Mouse (Mus musculus): Measurements from ENCODE around the gene Ddx23. TPM values are rescaled to one million over a fixed set of nuclear protein-coding genes. Genes with fewer than 3 reads are reported as not detected.

Ddx23 gene
- polyA plus RNA-seq, 1 experiment from 2014 or later = 33.0 TPM

DNA sequence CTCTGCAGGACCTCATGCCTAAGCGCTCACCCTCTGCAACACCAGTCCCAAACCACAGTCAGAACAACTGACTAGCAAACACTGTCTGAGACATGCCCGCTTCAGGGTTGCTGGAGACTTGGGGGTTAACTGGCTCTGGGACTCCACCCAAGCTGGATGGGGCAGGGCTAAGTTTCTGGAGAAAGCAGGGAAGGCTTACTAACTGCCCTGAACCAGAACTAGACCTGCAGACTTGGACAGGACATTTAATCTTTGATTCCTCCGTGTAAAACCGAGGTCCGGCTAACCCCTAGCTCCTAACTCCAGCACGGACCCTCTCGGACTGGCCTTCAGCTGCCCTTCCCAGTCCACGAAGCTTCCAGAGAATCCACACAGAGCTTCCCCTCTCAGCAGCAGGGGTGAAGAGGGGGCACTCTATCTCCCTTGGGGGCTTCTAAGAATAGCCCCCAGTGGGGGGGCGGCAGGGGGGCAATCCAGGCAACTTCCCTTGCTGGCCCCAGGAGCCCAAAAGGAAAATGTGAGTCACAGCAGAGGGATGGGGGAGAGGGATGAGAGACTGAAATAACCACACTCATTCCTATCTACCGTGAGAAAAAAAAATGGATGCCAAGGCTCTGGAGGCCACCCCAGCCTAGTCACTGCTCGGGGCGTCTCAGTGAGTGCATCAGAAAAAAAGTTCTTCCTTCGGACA is 60.4 kb downstream of the Ddx23 start:
- H3K4me2 ChIP-seq (replicated peaks; ENCODE audit: low read depth, low read length) = no peak overlapping the region
- ATAC-seq (ENCODE audit: low FRiP score) (no peak), DNase-seq (ENCODE audit: low spot score) (no peak)
- peaks cover 10% of the 10 kb centered on the region for H3K36me3 ChIP-seq (ENCODE audit: control insufficient read depth, insufficient read depth, low read length)
- H3K27ac ChIP-seq (ENCODE audit: low read depth, low read length) = no peak overlapping the region
- H3K4me1 ChIP-seq (replicated peaks; ENCODE audit: control insufficient read depth, insufficient read depth, low read length) = no peaks in the 10 kb centered on the region; the same call in 1 of the 2 replicates
- 69% methylated on average over 13 of the region's 13 CpGs for WGBS
- H3K4me3 ChIP-seq (ENCODE audit: low read depth, low read length) = no peak overlapping the region
- no peaks in the 10 kb centered on the region for H3K9me3 ChIP-seq (ENCODE audit: control insufficient read depth, low read length)
- H3K27me3 ChIP-seq (ENCODE audit: control insufficient read depth, insufficient read depth, low read length) = no peaks in the 10 kb centered on the region
- no peak overlapping the region for H3K9ac ChIP-seq (ENCODE audit: low read depth, low read length)

GRCm38 (mm10) chr15:98601832-98602190 is 60.9 kb downstream of the Ddx23 start:
- WGBS = 85% methylated on average over 7 of the region's 7 CpGs
- Histone ChIP-seq H3K27me3 (ENCODE audit: control insufficient read depth, insufficient read depth, low read length) (no peaks in the 10 kb centered on the region), H3K27ac (ENCODE audit: low read depth, low read length) (no peak overlapping the region), H3K9me3 (ENCODE audit: control insufficient read depth, low read length) (no peaks in the 10 kb centered on the region), H3K9ac (ENCODE audit: low read depth, low read length) (no peak overlapping the region), H3K36me3 (ENCODE audit: control insufficient read depth, insufficient read depth, low read length) (peaks cover 10% of the 10 kb centered on the region), H3K4me2 (replicated peaks; ENCODE audit: low read depth, low read length) (no peak overlapping the region), H3K4me3 (ENCODE audit: low read depth, low read length) (no peak overlapping the region; the same call in 1 of the 2 replicates), H3K4me1 (replicated peaks; ENCODE audit: control insufficient read depth, insufficient read depth, low read length) (no peaks in the 10 kb centered on the region; the same call in 1 of the 2 replicates)
- DNase-seq (ENCODE audit: low spot score) (no peak), ATAC-seq (ENCODE audit: low FRiP score) (no peak)

DNA sequence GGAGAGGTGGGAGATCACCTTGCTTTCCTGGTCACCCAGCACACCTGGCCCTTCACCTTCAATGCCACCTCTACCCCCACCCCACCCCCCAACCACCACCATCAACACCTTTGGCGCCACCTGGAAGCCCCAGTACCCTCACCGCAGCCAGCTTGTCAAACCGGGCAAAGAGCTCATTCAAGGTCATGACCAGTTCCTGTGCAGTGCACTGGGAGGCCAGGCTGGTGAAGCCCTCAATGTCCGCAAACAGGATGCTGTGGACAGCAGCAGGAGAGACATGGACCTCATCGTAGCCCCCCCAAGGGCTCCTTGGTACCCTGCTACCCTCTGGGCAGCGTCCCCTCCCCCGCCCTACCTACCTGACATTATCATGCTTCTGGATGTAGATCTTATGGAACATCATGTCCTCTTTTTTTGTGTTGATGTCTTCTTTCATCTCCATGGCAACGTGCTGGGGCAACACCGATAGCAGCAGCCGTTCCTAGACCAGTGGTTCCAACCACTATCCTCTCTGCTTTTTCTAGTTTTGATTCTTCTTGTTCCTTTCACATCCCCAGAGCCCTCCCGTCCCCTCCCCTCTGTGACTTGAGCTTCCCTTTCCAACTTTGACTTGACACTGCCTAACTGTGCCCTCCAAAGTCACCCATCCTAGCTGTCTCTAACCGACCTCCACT is 62.5 kb downstream of the Ddx23 start:
- H3K4me3 ChIP-seq (ENCODE audit: low read depth, low read length) = no peak overlapping the region
- 86% methylated on average over 12 of the region's 12 CpGs for WGBS
- DNase-seq (ENCODE audit: low spot score) (no peak), ATAC-seq (ENCODE audit: low FRiP score) (no peak)
- H3K9me3 ChIP-seq (ENCODE audit: control insufficient read depth, low read length) = no peaks in the 10 kb centered on the region
- no peak overlapping the region for H3K9ac ChIP-seq (ENCODE audit: low read depth, low read length)
- no peaks in the 10 kb centered on the region; the same call in 1 of the 2 replicates for H3K4me1 ChIP-seq (replicated peaks; ENCODE audit: control insufficient read depth, insufficient read depth, low read length)
- H3K4me2 ChIP-seq (replicated peaks; ENCODE audit: low read depth, low read length) = no peak overlapping the region
- H3K27me3 ChIP-seq (ENCODE audit: control insufficient read depth, insufficient read depth, low read length) = no peaks in the 10 kb centered on the region
- H3K36me3 ChIP-seq (ENCODE audit: control insufficient read depth, insufficient read depth, low read length) = peaks cover 15% of the 10 kb centered on the region
- no peak overlapping the region for H3K27ac ChIP-seq (ENCODE audit: low read depth, low read length)

DNA sequence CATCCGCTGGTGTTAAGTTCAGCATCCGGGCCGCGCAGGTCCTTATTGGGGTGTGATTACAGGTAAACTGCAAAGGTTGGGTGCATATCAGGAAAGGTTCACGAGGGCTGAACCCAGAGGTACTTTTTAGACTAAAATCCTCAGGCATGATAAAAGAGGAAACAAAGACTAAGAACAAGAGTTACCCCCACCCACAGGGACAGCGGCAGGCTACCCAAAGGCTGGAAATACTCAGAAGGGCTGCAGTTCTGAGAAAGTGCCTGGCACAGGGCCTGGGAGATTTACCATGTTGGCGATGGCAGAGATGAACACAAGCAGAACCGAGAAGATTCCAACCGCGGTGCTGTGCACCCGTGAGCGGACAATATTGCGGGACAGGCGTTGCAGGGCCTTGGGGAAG is 66.1 kb downstream of the Ddx23 start:
- ATAC-seq (ENCODE audit: low FRiP score) = no peak
- Histone ChIP-seq H3K36me3 (ENCODE audit: control insufficient read depth, insufficient read depth, low read length) (peaks cover 12% of the 10 kb centered on the region), H3K4me3 (ENCODE audit: low read depth, low read length) (no peak overlapping the region), H3K27ac (ENCODE audit: low read depth, low read length) (no peak overlapping the region), H3K9me3 (ENCODE audit: control insufficient read depth, low read length) (no peaks in the 10 kb centered on the region), H3K4me1 (replicated peaks; ENCODE audit: control insufficient read depth, insufficient read depth, low read length) (no peaks in the 10 kb centered on the region), H3K4me2 (replicated peaks; ENCODE audit: low read depth, low read length) (no peak overlapping the region), H3K9ac (ENCODE audit: low read depth, low read length) (no peak overlapping the region), H3K27me3 (ENCODE audit: control insufficient read depth, insufficient read depth, low read length) (no peaks in the 10 kb centered on the region)
- WGBS = 95% methylated on average over 14 of the region's 14 CpGs
- no peak for DNase-seq (ENCODE audit: low spot score)

Other genes with a start within 250 kb of the Ddx23 start
- gene Olfr282, start 231.7 kb downstream of the Ddx23 start, polyA plus RNA-seq (2014; fragmentation: Nextera tagmentation; extraction: Ambion mirVana) = not detected in 2 replicates
- gene Olfr281, start 210.3 kb downstream of the Ddx23 start, polyA plus RNA-seq (2014; fragmentation: Nextera tagmentation; extraction: Ambion mirVana) = not detected in 2 replicates
- gene OR5BS1P, start 193.0 kb downstream of the Ddx23 start, polyA plus RNA-seq (2014; fragmentation: Nextera tagmentation; extraction: Ambion mirVana) = not detected in 2 replicates
- not detected in 2 replicates for gene Lalba, start 180.2 kb downstream of the Ddx23 start, polyA plus RNA-seq (2014; fragmentation: Nextera tagmentation; extraction: Ambion mirVana)
- not detected in 2 replicates for gene Olfr279, start 170.5 kb downstream of the Ddx23 start, polyA plus RNA-seq (2014; fragmentation: Nextera tagmentation; extraction: Ambion mirVana)
- gene Kansl2, start 128.6 kb downstream of the Ddx23 start, polyA plus RNA-seq (2014; fragmentation: Nextera tagmentation; extraction: Ambion mirVana) = 127 and 132 TPM in 2 replicates
- 63.8 and 67.8 TPM in 2 replicates for gene Ccnt1, start 92.0 kb downstream of the Ddx23 start, polyA plus RNA-seq (2014; fragmentation: Nextera tagmentation; extraction: Ambion mirVana)
- gene 4930415O20Rik, start 91.9 kb downstream of the Ddx23 start, polyA plus RNA-seq (2014; fragmentation: Nextera tagmentation; extraction: Ambion mirVana) = not detected in 2 replicates
- 12.4 and 17.3 TPM in 2 replicates for gene Adcy6, start 52.8 kb downstream of the Ddx23 start, polyA plus RNA-seq (2014; fragmentation: Nextera tagmentation; extraction: Ambion mirVana)
- 41.3 and 42.9 TPM in 2 replicates for gene Cacnb3, start 32.1 kb downstream of the Ddx23 start, polyA plus RNA-seq (2014; fragmentation: Nextera tagmentation; extraction: Ambion mirVana)
- 5.2 and 5.9 TPM in 2 replicates for gene Rnd1, start 14.6 kb upstream of the Ddx23 start, polyA plus RNA-seq (2014; fragmentation: Nextera tagmentation; extraction: Ambion mirVana)
- 2.4 and 3.0 TPM in 2 replicates for gene Ccdc65, start 45.3 kb upstream of the Ddx23 start, polyA plus RNA-seq (2014; fragmentation: Nextera tagmentation; extraction: Ambion mirVana)
- 13.0 and 15.5 TPM in 2 replicates for gene Fkbp11, start 65.3 kb upstream of the Ddx23 start, polyA plus RNA-seq (2014; fragmentation: Nextera tagmentation; extraction: Ambion mirVana)
- gene Arf3, start 100.3 kb upstream of the Ddx23 start, polyA plus RNA-seq (2014; fragmentation: Nextera tagmentation; extraction: Ambion mirVana) = 32.3 and 33.2 TPM in 2 replicates
- 0.54 and 0.57 TPM in 2 replicates for gene Wnt10b, start 115.3 kb upstream of the Ddx23 start, polyA plus RNA-seq (2014; fragmentation: Nextera tagmentation; extraction: Ambion mirVana)
- 8.0 and 9.5 TPM in 2 replicates for gene Wnt1, start 127.0 kb upstream of the Ddx23 start, polyA plus RNA-seq (2014; fragmentation: Nextera tagmentation; extraction: Ambion mirVana)
- 0.35 and 0.60 TPM in 2 replicates for gene Ddn, start 146.6 kb upstream of the Ddx23 start, polyA plus RNA-seq (2014; fragmentation: Nextera tagmentation; extraction: Ambion mirVana)
- 65.9 and 70.6 TPM in 2 replicates for gene Prkag1, start 168.6 kb upstream of the Ddx23 start, polyA plus RNA-seq (2014; fragmentation: Nextera tagmentation; extraction: Ambion mirVana)
- 13.7 and 20.5 TPM in 2 replicates for gene Kmt2d, start 208.3 kb upstream of the Ddx23 start, polyA plus RNA-seq (2014; fragmentation: Nextera tagmentation; extraction: Ambion mirVana)
- gene Rhebl1, start 231.6 kb upstream of the Ddx23 start, polyA plus RNA-seq (2014; fragmentation: Nextera tagmentation; extraction: Ambion mirVana) = 13.4 and 17.8 TPM in 2 replicates
- 0.56 and 0.68 TPM in 2 replicates for gene Dhh, start 235.6 kb upstream of the Ddx23 start, polyA plus RNA-seq (2014; fragmentation: Nextera tagmentation; extraction: Ambion mirVana)